In genomic region chr4:115820199-115820598, GRCm38 (mm10) we compare ENCODE assay signal across 26 mouse cellular contexts. TPM values are rescaled to one million over a fixed set of nuclear protein-coding genes. Genes with fewer than 3 reads are reported as not detected.
"Had no signal": no experiment of that assay in that cellular context is flagged by ENCODE, and none has a peak within 500 bp of the region (broad histone marks: within the 10 kb centered on the region; RNA-seq: fewer than 3 reads in every experiment).

No protein-coding gene starts in this region.

- H3K9me3 ChIP-seq: heart, embryonic 13.5 days; heart, embryonic 15.5 days; hindbrain, embryonic 13.5 days; hindbrain, embryonic 15.5 days; limb, embryonic 13.5 days; limb, embryonic 15.5 days; liver, embryonic 12.5 days had no signal

- H3K27ac ChIP-seq: heart, embryonic 13.5 days; heart, embryonic 15.5 days; hindbrain, embryonic 13.5 days; hindbrain, embryonic 15.5 days; hindbrain, postnatal 0 days; layer of hippocampus, adult 2 months; left cerebral cortex, adult 2 months; limb, embryonic 13.5 days; limb, embryonic 15.5 days; liver, embryonic 12.5 days; liver, embryonic 14.5 days had no signal

- ATAC-seq: hindbrain, postnatal 0 days; intestine, embryonic 16.5 days; liver, embryonic 12.5 days had no signal

- H3K4me2 ChIP-seq: heart, embryonic 11.5 days; heart, embryonic 13.5 days; heart, embryonic 15.5 days; hindbrain, embryonic 13.5 days; hindbrain, embryonic 15.5 days; limb, embryonic 13.5 days; limb, embryonic 15.5 days; liver, embryonic 12.5 days had no signal

- H3K4me1 ChIP-seq: hindbrain, embryonic 13.5 days; hindbrain, embryonic 15.5 days; limb, embryonic 13.5 days; limb, embryonic 15.5 days had no signal

- DNase-seq: gastrocnemius, postnatal 14 days; gastrocnemius, postnatal 36 days; heart, adult 18-20 months; heart, postnatal 14 days; heart, postnatal 36 days; kidney, adult 11 months; kidney, adult 8-10 months; kidney, postnatal 10 days; kidney, postnatal 25 days; kidney, postnatal 4 days had no signal

- H3K4me3 ChIP-seq: heart, embryonic 13.5 days; heart, embryonic 15.5 days; hindbrain, embryonic 13.5 days; hindbrain, embryonic 15.5 days; layer of hippocampus, adult 2 months; left cerebral cortex, adult 2 months; limb, embryonic 13.5 days; limb, embryonic 15.5 days; liver, embryonic 12.5 days had no signal

- H3K27me3 ChIP-seq: heart, embryonic 13.5 days; heart, embryonic 15.5 days; hindbrain, embryonic 13.5 days; hindbrain, embryonic 15.5 days; limb, embryonic 13.5 days; limb, embryonic 15.5 days; liver, embryonic 12.5 days had no signal

- H3K9ac ChIP-seq: heart, embryonic 13.5 days; heart, embryonic 15.5 days; hindbrain, embryonic 13.5 days; hindbrain, embryonic 15.5 days; limb, embryonic 13.5 days; limb, embryonic 15.5 days; liver, embryonic 12.5 days; liver, embryonic 14.5 days had no signal

RNA-seq across cellular contexts. Expression of gene Tex38, which starts 39.4 kb away (rescaled TPM):
- total RNA-seq: hematopoietic stem cell, adult 5-6 weeks; hindbrain, postnatal 0 days; liver, adult 2 months had no signal
- polyA plus RNA-seq: heart, embryonic 15.5 days; kidney, embryonic 14.5 days; liver, embryonic 12.5 days had no signal
